Mouse (Mus musculus) ES-Bruce4 (cell line): ENCODE data around the gene Pea15a. TPM values are rescaled to one million over a fixed set of nuclear protein-coding genes. Genes with fewer than 3 reads are reported as not detected.

Source experiments
- H3K27ac ChIP-seq: 2 replicates; pipeline ENCODE4 v1.5.1; 2012; ENCODE audit warnings: low read length, inconsistent platforms; ENCODE audit not compliant: insufficient read depth
- H3K27me3 ChIP-seq: 2 replicates; pipeline ENCODE4 v1.6.1; 2012; ENCODE audit warnings: mild to moderate bottlenecking, low read length, inconsistent platforms; ENCODE audit not compliant: control insufficient read depth, poor library complexity, insufficient read depth, severe bottlenecking
- H3K36me3 ChIP-seq: 2 replicates; pipeline ENCODE4 v1.6.1; 2012; ENCODE audit warnings: inconsistent platforms, mild to moderate bottlenecking, low read length, moderate library complexity; ENCODE audit not compliant: control insufficient read depth, poor library complexity, insufficient read depth, severe bottlenecking
- H3K4me1 ChIP-seq: one replicate; pipeline ENCODE4 v1.8.1; 2011; ENCODE audit warnings: low read length; ENCODE audit not compliant: control insufficient read depth, insufficient read depth
- H3K4me3 ChIP-seq: 2 replicates; pipeline ENCODE4 v1.5.1; 2011; ENCODE audit warnings: low read depth, mild to moderate bottlenecking, low read length
- H3K9ac ChIP-seq: 2 replicates; pipeline ENCODE4 v1.6.1; 2012; ENCODE audit warnings: low read depth, mild to moderate bottlenecking, inconsistent platforms; ENCODE audit not compliant: poor library complexity, severe bottlenecking
- H3K9me3 ChIP-seq: replicated peaks from 2 replicates; pipeline ENCODE4 v1.6.1; 2012; ENCODE audit warnings: mild to moderate bottlenecking, low read length, inconsistent platforms; ENCODE audit not compliant: control insufficient read depth, poor library complexity, insufficient read depth, severe bottlenecking
- CTCF ChIP-seq: IDR thresholded peaks from one replicate; pipeline ENCODE4 v1.8.1; 2011; ENCODE audit warnings: low read depth, low read length
- EP300 ChIP-seq: IDR thresholded peaks from 2 replicates; pipeline ENCODE4 v1.6.1; 2011; ENCODE audit warnings: low read depth, low read length; ENCODE audit not compliant: insufficient read depth
- POLR2A ChIP-seq: IDR thresholded peaks from one replicate; pipeline ENCODE4 v1.8.1; 2011; ENCODE audit warnings: low read length; ENCODE audit not compliant: insufficient read depth
- polyA plus RNA-seq: library from polyadenylated mRNA; stranded (reverse); fragments of >200 nt; gene quantifications from 2 replicates; pipeline ENCODE4 v1.2.4, GENCODE M21; 2011; ENCODE audit warnings: low read depth; ENCODE audit not compliant: missing spikeins, insufficient read depth, insufficient read length

The Pea15a gene
- polyA plus RNA-seq, 1 experiment, result 62.6 TPM

DNA sequence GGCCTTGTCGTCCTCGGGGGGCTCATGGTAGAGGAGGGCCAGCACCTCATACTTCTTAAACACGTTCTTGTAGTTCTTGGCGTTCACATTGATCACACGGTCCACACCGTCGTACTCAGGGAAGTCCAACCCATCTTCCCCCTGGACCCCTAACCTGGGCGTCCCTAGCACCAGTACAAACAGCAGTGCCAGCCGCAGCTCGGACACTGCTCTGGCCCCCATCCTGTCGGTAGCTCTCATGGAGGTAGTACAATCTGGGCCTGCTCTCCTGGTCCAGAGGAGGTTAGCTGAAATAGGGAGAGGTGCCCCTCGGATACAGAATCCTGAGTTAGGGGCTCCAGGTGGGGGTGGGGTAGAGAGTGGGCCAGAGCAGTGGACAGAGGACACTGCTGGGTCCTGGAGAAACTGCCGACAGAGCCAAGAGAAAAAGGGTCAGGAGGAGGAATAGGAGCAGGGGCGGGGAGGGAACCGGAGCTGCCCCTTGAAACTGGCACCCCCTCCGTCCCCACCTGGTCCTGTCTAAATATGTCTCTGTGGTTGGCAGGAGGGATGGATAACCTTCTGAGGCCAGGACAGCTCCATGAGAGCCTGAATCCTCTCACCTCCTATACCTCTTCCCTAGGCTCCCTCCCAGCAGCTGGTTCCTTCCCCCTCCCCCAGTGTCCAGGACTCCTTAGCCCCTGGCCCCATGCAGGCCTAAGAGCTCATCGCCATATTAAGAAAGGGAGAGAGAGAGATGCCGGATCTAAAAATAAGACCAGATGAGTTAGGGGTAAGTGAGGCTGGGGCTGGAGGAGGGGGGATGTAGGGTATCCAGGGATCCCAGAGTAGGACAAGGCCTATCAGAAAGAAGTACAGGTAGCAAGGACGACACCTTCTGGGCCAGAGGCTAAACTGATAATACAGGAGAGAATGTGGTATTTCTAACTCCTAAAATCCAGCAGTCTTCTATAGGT, 13.1 kb upstream of the Pea15a start, which contains the start of gene Casq1:
Casq1 (minus strand) TSS at position 418 of the 956 bp plus-strand sequence.
- Histone ChIP-seq H3K4me3 (peak within 1 kb of the TSS; percentile 17), H3K9me3 (no peaks in the 10 kb centered on the region), H3K4me1 (peaks cover 4% of the 10 kb centered on the region), H3K36me3 (no peaks in the 10 kb centered on the region), H3K27ac (peak within 1 kb of the TSS; percentile 39), H3K9ac (peak within 1 kb of the TSS; percentile 32; the same call in 1 of the 2 replicates), H3K27me3 (no peaks in the 10 kb centered on the region)
- TF ChIP-seq POLR2A (no peak), EP300 (no peak), CTCF (no peak)

DNA sequence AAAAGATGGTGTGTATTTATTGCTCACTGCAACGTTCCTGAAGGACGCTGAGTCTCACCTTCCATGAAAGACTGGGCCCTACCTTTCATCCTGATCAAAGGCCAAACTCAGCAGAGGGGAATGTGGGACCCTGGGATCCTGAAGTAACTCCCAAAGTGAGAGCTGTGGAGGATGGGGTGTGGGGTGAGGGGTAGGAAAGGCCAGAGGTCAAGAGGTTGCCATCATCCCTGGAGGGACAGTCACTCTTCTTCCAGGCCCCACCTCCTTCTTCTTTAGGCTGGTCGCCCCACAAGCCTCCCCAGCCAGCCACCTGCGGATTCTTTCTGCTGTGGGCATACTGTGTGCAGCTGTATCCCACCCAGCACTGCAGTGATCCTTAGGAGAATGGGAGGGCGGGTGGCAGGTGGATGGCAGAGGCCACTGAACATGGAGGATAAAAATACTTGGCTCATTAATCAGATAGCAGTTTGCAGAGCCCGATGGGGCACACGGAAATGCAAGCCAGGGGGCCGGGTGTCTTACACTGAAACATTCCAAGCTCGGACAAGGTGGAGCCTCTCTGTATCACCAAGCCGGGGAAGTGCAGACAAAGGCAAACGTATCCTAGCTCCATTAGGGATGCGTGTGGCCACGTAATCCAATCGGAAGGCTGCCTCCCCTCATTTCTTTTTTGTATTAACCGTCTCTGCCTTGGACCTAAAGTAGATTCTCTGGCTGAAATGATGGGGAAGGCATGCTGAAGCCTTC, 11.7 kb upstream of the Pea15a start:
- no peaks in the 10 kb centered on the region for H3K27me3 ChIP-seq
- H3K36me3 ChIP-seq, result no peaks in the 10 kb centered on the region
- peak overlapping the region; percentile 39 for H3K27ac ChIP-seq
- peaks cover 8% of the 10 kb centered on the region for H3K4me1 ChIP-seq
- H3K9me3 ChIP-seq, result no peaks in the 10 kb centered on the region
- no peak for TF ChIP-seq POLR2A
- TF ChIP-seq EP300, result no peak
- TF ChIP-seq CTCF, result no peak
- H3K9ac ChIP-seq, result peak overlapping the region; percentile 32; the same call in 1 of the 2 replicates
- H3K4me3 ChIP-seq, result peak overlapping the region; percentile 17

DNA sequence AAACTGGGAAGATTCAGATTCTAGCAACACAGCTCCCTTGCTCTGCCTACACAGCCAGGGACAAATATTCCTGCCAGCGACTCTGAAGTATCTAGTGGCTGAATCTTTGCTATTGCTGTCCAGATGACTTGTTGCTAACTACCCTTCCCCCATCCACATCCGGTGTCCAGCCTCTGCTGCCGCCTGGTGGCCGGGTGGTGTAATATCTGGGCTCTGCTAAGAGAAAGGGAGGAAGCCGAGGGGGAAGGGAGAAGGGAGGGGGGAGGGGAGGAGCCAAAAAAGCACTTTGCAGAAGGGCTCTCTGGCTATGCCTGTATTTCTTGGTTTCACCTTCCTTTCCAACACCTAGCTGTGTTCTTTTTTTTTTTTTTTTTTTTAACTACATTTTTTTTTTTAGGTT, 10.5 kb upstream of the Pea15a start:
- Histone ChIP-seq H3K9me3 (no peaks in the 10 kb centered on the region), H3K27me3 (no peaks in the 10 kb centered on the region), H3K9ac (0 out of 2 replicates have a peak overlapping the region, but pooled peaks have one; percentile 8), H3K4me3 (peak overlapping the region; percentile 31; the same call in 1 of the 2 replicates), H3K36me3 (no peaks in the 10 kb centered on the region), H3K27ac (peak overlapping the region; percentile 12), H3K4me1 (peaks cover 12% of the 10 kb centered on the region)
- peak; percentile 85 for TF ChIP-seq CTCF
- TF ChIP-seq EP300, result peak; percentile 67; the same call in 1 of the 2 replicates
- no peak for TF ChIP-seq POLR2A

DNA sequence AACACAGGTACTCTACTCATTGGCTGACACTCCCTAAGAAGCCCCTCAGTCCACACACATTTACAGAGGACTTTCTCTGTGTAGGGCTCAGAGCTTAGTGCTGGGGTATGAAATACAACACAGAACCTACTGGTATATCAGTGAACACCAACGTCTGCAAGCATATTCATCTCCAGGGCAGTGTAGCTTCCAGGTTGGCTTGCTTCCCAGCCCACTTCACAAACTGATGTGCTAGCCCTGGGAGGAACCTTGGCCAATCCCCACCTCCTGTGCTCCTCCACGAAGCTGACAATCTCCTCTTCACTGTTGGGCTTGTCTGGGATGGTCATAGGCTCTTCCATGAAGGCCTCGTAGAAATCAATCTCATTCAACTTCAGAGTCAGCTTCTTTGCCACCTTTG, 8.1 kb upstream of the Pea15a start:
- Histone ChIP-seq H3K27ac (no peak overlapping the region), H3K4me3 (no peak overlapping the region), H3K9me3 (no peaks in the 10 kb centered on the region), H3K27me3 (no peaks in the 10 kb centered on the region), H3K4me1 (peaks cover 14% of the 10 kb centered on the region), H3K9ac (no peak overlapping the region), H3K36me3 (no peaks in the 10 kb centered on the region)
- no peak for TF ChIP-seq EP300
- TF ChIP-seq POLR2A, result no peak
- no peak for TF ChIP-seq CTCF

DNA sequence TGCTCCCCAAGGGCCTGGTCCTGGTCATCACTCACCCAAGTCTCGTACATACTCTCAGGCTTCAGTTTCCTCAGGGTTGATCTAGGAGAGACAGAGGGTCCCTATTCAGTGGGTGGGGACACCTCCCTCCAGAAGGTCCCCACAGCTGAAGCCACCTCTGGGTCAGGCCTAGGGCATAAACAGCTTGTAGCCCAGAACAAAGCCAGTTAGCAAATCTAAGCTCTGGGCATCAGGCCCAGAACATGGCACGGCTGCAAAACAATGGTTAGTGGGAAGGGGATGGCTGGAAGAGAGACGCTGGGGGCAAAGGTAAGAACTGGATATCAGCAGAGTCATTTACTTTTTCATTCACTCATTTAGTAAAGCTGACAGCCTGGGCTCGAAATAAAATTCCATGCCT, 7.2 kb upstream of the Pea15a start:
- H3K4me1 ChIP-seq, result peaks cover 11% of the 10 kb centered on the region
- no peak for TF ChIP-seq CTCF
- no peak for TF ChIP-seq EP300
- TF ChIP-seq POLR2A, result no peak
- no peak overlapping the region for H3K27ac ChIP-seq
- no peaks in the 10 kb centered on the region for H3K27me3 ChIP-seq
- H3K4me3 ChIP-seq, result no peak overlapping the region
- H3K9ac ChIP-seq, result no peak overlapping the region
- H3K9me3 ChIP-seq, result no peaks in the 10 kb centered on the region
- H3K36me3 ChIP-seq, result no peaks in the 10 kb centered on the region
